In genomic region chr5:65177026-65177514, GRCm38 (mm10) we compare ENCODE assay signal across 8 mouse cellular contexts. TPM values are rescaled to one million over a fixed set of nuclear protein-coding genes. Genes with fewer than 3 reads are reported as not detected.
DNase-seq lines count a peak whose midpoint lies in the region; ATAC-seq and TF ChIP-seq lines count a peak whose summit lies in the region.

No protein-coding gene starts in this region.

- no peak for TF ChIP-seq CTCF in liver, adult 2 months (IDR thresholded peaks at IDR 0.05; ENCODE audit: low read depth, low read length)
- no peak for TF ChIP-seq CTCF in cortical plate, adult 2 months (IDR thresholded peaks at IDR 0.05; ENCODE audit: extremely low read depth, insufficient read depth, low read length)

- no peak overlapping the region for H3K4me2 ChIP-seq in liver, embryonic 11.5 days
- H3K4me2 ChIP-seq in kidney, embryonic 15.5 days, result no peak overlapping the region
- no peak overlapping the region for H3K4me2 ChIP-seq in midbrain, embryonic 15.5 days

- H3K27ac ChIP-seq in liver, adult 2 months (replicated peaks; ENCODE audit: insufficient read depth, low read depth, low read length), result no peak overlapping the region
- no peak overlapping the region for H3K27ac ChIP-seq in liver, embryonic 11.5 days (ENCODE audit: low read depth, low read length)
- 0 out of 2 replicates have a peak overlapping the region, but pooled peaks have one; percentile 11 for H3K27ac ChIP-seq in cortical plate, adult 2 months (ENCODE audit: insufficient read depth, low read length)
- no peak overlapping the region for H3K27ac ChIP-seq in kidney, embryonic 15.5 days
- peak overlapping the region; percentile 37; the same call in 1 of the 2 replicates for H3K27ac ChIP-seq in midbrain, embryonic 15.5 days

- H3K9me3 ChIP-seq in liver, embryonic 11.5 days (ENCODE audit: control insufficient read depth, low read length), result no peaks in the 10 kb centered on the region
- H3K9me3 ChIP-seq in kidney, embryonic 15.5 days (replicated peaks), result no peaks in the 10 kb centered on the region
- H3K9me3 ChIP-seq in midbrain, embryonic 15.5 days, result no peaks in the 10 kb centered on the region

- H3K27me3 ChIP-seq in liver, adult 2 months (ENCODE audit: control insufficient read depth, insufficient read depth, low read length), result no peaks in the 10 kb centered on the region
- H3K27me3 ChIP-seq in liver, embryonic 11.5 days (replicated peaks; ENCODE audit: control insufficient read depth, insufficient read depth, low read length), result no peaks in the 10 kb centered on the region
- H3K27me3 ChIP-seq in kidney, embryonic 15.5 days, result no peaks in the 10 kb centered on the region
- no peaks in the 10 kb centered on the region for H3K27me3 ChIP-seq in midbrain, embryonic 15.5 days (replicated peaks)

- 26% methylated on average over 11 of the region's 11 CpGs for WGBS in liver, adult 2 months
- WGBS in liver, embryonic 11.5 days, result 69% methylated on average over 11 of the region's 11 CpGs
- WGBS in kidney, embryonic 15.5 days, result 37% methylated on average over 11 of the region's 11 CpGs
- WGBS in midbrain, embryonic 15.5 days, result 52% methylated on average over 11 of the region's 11 CpGs

- TF ChIP-seq POLR2A in liver, adult 2 months (IDR thresholded peaks at IDR 0.05; ENCODE audit: extremely low read depth, insufficient read depth, low read length), result no peak
- TF ChIP-seq POLR2A in cortical plate, adult 2 months (IDR thresholded peaks at IDR 0.05; ENCODE audit: extremely low read depth, insufficient read depth, low read length), result no peak

- peak; percentile 10 for DNase-seq in liver, adult 2 months (ENCODE audit: extremely low read depth, low read depth, low spot score)
- no peak for DNase-seq in liver, embryonic 11.5 days (ENCODE audit: low spot score)
- no peak for DNase-seq in layer of hippocampus, adult 8-10 months (ENCODE audit: low spot score in 2 of 2)

- no peak overlapping the region for H3K4me3 ChIP-seq in liver, adult 2 months (ENCODE audit: insufficient read depth, low read depth, low read length)
- no peak overlapping the region for H3K4me3 ChIP-seq in liver, embryonic 11.5 days (ENCODE audit: low read depth, low read length)
- no peak overlapping the region for H3K4me3 ChIP-seq in cortical plate, adult 2 months (ENCODE audit: insufficient read depth, low read length)
- H3K4me3 ChIP-seq in kidney, embryonic 15.5 days (replicated peaks), result no peak overlapping the region
- no peak overlapping the region for H3K4me3 ChIP-seq in midbrain, embryonic 15.5 days

- no peaks in the 10 kb centered on the region for H3K79me2 ChIP-seq in liver, adult 2 months (ENCODE audit: control insufficient read depth, insufficient read depth, low read length)

- no peaks in the 10 kb centered on the region for H3K36me3 ChIP-seq in liver, adult 2 months (ENCODE audit: control insufficient read depth, insufficient read depth, low read length)
- H3K36me3 ChIP-seq in liver, embryonic 11.5 days (ENCODE audit: control insufficient read depth, insufficient read depth, low read length), result no peaks in the 10 kb centered on the region
- H3K36me3 ChIP-seq in kidney, embryonic 15.5 days, result no peaks in the 10 kb centered on the region
- no peaks in the 10 kb centered on the region for H3K36me3 ChIP-seq in midbrain, embryonic 15.5 days (replicated peaks)

- no peak for ATAC-seq in liver, embryonic 11.5 days (replicated peaks; ENCODE audit: low FRiP score)
- ATAC-seq in kidney, embryonic 15.5 days (replicated peaks; ENCODE audit: low FRiP score), result peak; percentile 64; the same call in 1 of the 2 replicates
- ATAC-seq in midbrain, embryonic 15.5 days (replicated peaks), result no peak
- no peak for ATAC-seq in erythroblast, adult 5-6 weeks (replicated peaks; ENCODE audit: low FRiP score, poor library complexity, severe bottlenecking)
- no peak for ATAC-seq in frontal cortex, adult (ENCODE audit: low TSS enrichment)

- peaks cover 7% of the 10 kb centered on the region for H3K4me1 ChIP-seq in liver, adult 2 months (ENCODE audit: control insufficient read depth, insufficient read depth, low read length)
- no peaks in the 10 kb centered on the region; the same call in 1 of the 2 replicates for H3K4me1 ChIP-seq in liver, embryonic 11.5 days (replicated peaks; ENCODE audit: control insufficient read depth, insufficient read depth, low read length)
- peaks cover 6% of the 10 kb centered on the region for H3K4me1 ChIP-seq in cortical plate, adult 2 months (ENCODE audit: control insufficient read depth, insufficient read depth, low read length)
- H3K4me1 ChIP-seq in kidney, embryonic 15.5 days, result peaks cover 13% of the 10 kb centered on the region
- H3K4me1 ChIP-seq in midbrain, embryonic 15.5 days, result peaks cover 38% of the 10 kb centered on the region

- H3K9ac ChIP-seq in liver, adult 2 months (ENCODE audit: low read depth, low read length), result no peak overlapping the region
- H3K9ac ChIP-seq in liver, embryonic 11.5 days (ENCODE audit: low read depth, low read length), result no peak overlapping the region
- H3K9ac ChIP-seq in kidney, embryonic 15.5 days, result no peak overlapping the region
- H3K9ac ChIP-seq in midbrain, embryonic 15.5 days, result no peak overlapping the region

RNA-seq across cellular contexts. Expression of gene Wdr19, which starts 22.4 kb away (rescaled TPM):
- total RNA-seq in liver, adult 2 months (2014; rRNA removed), result 2.1 and 2.8 TPM in 2 replicates
- polyA plus RNA-seq in liver, adult 2 months (2012; rRNA removed), result 0.57 and 1.0 TPM in 2 replicates
- polyA plus RNA-seq in liver, embryonic 11.5 days (2014; fragmentation: Nextera tagmentation; extraction: Ambion mirVana), result 4.9 and 5.8 TPM in 2 replicates
- polyA plus RNA-seq in cortical plate, adult 2 months (2012; rRNA removed), result 18.9 and 20.2 TPM in 2 replicates
- 9.9 and 13.7 TPM in 2 replicates for polyA plus RNA-seq in kidney, embryonic 15.5 days (2015; fragmentation: Nextera tagmentation; extraction: Ambion mirVana)
- 12.7 and 15.2 TPM in 2 replicates for polyA plus RNA-seq in midbrain, embryonic 15.5 days (2015; fragmentation: Nextera tagmentation; extraction: Ambion mirVana)
- 10 to 100 TPM; 23.2 to 25.4 (median 24.1) TPM for total RNA-seq in layer of hippocampus, adult 8-10 months (2022)
- total RNA-seq in erythroblast, adult 5-6 weeks (2015; ENCODE audit: low replicate concordance), result 0.58 and 0.63 TPM in 2 replicates
- 0.42 and 1.2 TPM in 2 replicates for total RNA-seq in erythroblast, adult 5-6 weeks (2017; ENCODE audit: low replicate concordance)

Comparison
In these comparisons a context has a peak if more than half of its experiments do, and no peak if none do; other contexts are left out.
1. H3K27ac ChIP-seq: peak in cortical plate, adult 2 months (single experiment) and midbrain, embryonic 15.5 days (single experiment); none in liver, adult 2 months (single experiment), liver, embryonic 11.5 days (single experiment) and kidney, embryonic 15.5 days (single experiment).